Mouse (Mus musculus): Measurements from ENCODE around the gene Snrpa. TPM values are rescaled to one million over a fixed set of nuclear protein-coding genes. Genes with fewer than 3 reads are reported as not detected.
A peak's percentile ranks its signal among the peaks of the same experiment; 100 is the strongest.

The Snrpa gene
- polyA plus RNA-seq, 1 experiment = 228 TPM

- no peaks in the 10 kb centered on the region for H3K9me3 ChIP-seq (replicated peaks; ENCODE audit: control insufficient read depth, insufficient read depth, low read length, poor library complexity, severe bottlenecking)
- no peaks in the 10 kb centered on the region for H3K4me1 ChIP-seq (ENCODE audit: control insufficient read depth, insufficient read depth, low read length)
- no peaks in the 10 kb centered on the region for H3K36me3 ChIP-seq (ENCODE audit: control insufficient read depth, insufficient read depth, low read length, poor library complexity, severe bottlenecking)
- peak within 1 kb of the TSS; percentile 42; the same call in 1 of the 2 replicates for H3K27ac ChIP-seq (ENCODE audit: insufficient read depth, low read length)
- H3K4me3 ChIP-seq (ENCODE audit: low read depth, low read length) = peak within 1 kb of the TSS; percentile 97
- no peaks in the 10 kb centered on the region for H3K27me3 ChIP-seq (ENCODE audit: control insufficient read depth, insufficient read depth, low read length, poor library complexity, severe bottlenecking)
- no peak for TF ChIP-seq CTCF (IDR thresholded peaks at IDR 0.05; ENCODE audit: low read depth, low read length)
- no peak for TF ChIP-seq EP300 (IDR thresholded peaks at IDR 0.05; ENCODE audit: insufficient read depth, low read depth, low read length)
- no peak for TF ChIP-seq POLR2A (IDR thresholded peaks at IDR 0.05; ENCODE audit: insufficient read depth, low read length)
- H3K9ac ChIP-seq (ENCODE audit: low read depth, poor library complexity, severe bottlenecking) = peak within 1 kb of the TSS; percentile 82
Observed at GRCm38 (mm10) chr7:27166614-27167474, 29.2 kb downstream of the Snrpa start, which contains the start of gene Egln2. Gene Egln2 (minus strand): TSS chr7:27166802.

- Histone ChIP-seq H3K4me1 (ENCODE audit: control insufficient read depth, insufficient read depth, low read length) (no peaks in the 10 kb centered on the region), H3K9ac (ENCODE audit: low read depth, poor library complexity, severe bottlenecking) (peak overlapping the region; percentile 82), H3K27me3 (ENCODE audit: control insufficient read depth, insufficient read depth, low read length, poor library complexity, severe bottlenecking) (no peaks in the 10 kb centered on the region), H3K4me3 (ENCODE audit: low read depth, low read length) (peak overlapping the region; percentile 97), H3K9me3 (replicated peaks; ENCODE audit: control insufficient read depth, insufficient read depth, low read length, poor library complexity, severe bottlenecking) (no peaks in the 10 kb centered on the region), H3K27ac (ENCODE audit: insufficient read depth, low read length) (peak overlapping the region; percentile 42; the same call in 1 of the 2 replicates), H3K36me3 (ENCODE audit: control insufficient read depth, insufficient read depth, low read length, poor library complexity, severe bottlenecking) (no peaks in the 10 kb centered on the region)
- TF ChIP-seq CTCF (IDR thresholded peaks at IDR 0.05; ENCODE audit: low read depth, low read length) (no peak), POLR2A (IDR thresholded peaks at IDR 0.05; ENCODE audit: insufficient read depth, low read length) (peak; percentile 14), EP300 (IDR thresholded peaks at IDR 0.05; ENCODE audit: insufficient read depth, low read depth, low read length) (no peak)
Observed at GRCm38 (mm10) chr7:27166229-27166613, 29.9 kb downstream of the Snrpa start.

GRCm38 (mm10) chr7:27165696-27166095 lies 30.4 kb downstream of the Snrpa start:
- no peaks in the 10 kb centered on the region for H3K36me3 ChIP-seq (ENCODE audit: control insufficient read depth, insufficient read depth, low read length, poor library complexity, severe bottlenecking)

DNA sequence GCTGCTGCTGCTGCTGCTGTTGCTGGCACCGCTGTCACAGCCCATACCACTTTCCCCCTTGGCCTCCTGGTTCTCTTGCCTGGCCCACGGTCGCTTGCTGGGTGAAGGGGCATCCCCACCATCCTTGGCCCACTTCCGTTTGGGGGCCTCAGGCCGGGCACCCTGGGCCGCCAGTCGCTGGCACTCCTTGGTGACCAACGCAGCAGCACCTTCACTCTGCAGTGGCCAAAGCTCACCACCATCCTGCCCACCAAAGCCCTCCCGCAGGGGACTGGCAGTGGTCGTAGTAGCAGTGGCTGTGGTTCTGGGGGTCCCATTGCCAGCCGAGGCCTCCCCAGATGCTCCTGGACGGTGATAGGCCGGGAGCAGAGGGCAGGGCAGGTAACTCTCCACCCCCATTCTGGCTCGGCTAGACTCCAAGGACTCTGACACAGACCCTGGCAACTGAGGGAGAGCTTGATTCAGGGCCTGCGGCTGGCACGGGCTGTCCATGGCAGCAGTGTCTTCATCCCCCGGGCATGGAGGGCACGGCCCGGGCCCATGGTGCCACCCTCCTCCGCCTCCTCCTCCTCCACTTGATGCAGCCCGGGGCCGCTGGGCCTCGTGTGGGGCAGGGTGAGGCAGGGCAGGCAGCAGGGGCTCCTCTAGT lies 30.9 kb downstream of the Snrpa start:
- Histone ChIP-seq H3K4me1 (ENCODE audit: control insufficient read depth, insufficient read depth, low read length) (peaks cover 1% of the 10 kb centered on the region), H3K4me3 (ENCODE audit: low read depth, low read length) (peak overlapping the region; percentile 97), H3K36me3 (ENCODE audit: control insufficient read depth, insufficient read depth, low read length, poor library complexity, severe bottlenecking) (no peaks in the 10 kb centered on the region), H3K27ac (ENCODE audit: insufficient read depth, low read length) (no peak overlapping the region), H3K27me3 (ENCODE audit: control insufficient read depth, insufficient read depth, low read length, poor library complexity, severe bottlenecking) (no peaks in the 10 kb centered on the region), H3K9ac (ENCODE audit: low read depth, poor library complexity, severe bottlenecking) (peak overlapping the region; percentile 82), H3K9me3 (replicated peaks; ENCODE audit: control insufficient read depth, insufficient read depth, low read length, poor library complexity, severe bottlenecking) (no peaks in the 10 kb centered on the region)
- TF ChIP-seq CTCF (IDR thresholded peaks at IDR 0.05; ENCODE audit: low read depth, low read length) (no peak), EP300 (IDR thresholded peaks at IDR 0.05; ENCODE audit: insufficient read depth, low read depth, low read length) (no peak), POLR2A (IDR thresholded peaks at IDR 0.05; ENCODE audit: insufficient read depth, low read length) (no peak)

More at GRCm38 (mm10) chr7:27165696-27166095, 30.4 kb downstream of the Snrpa start:
- no peaks in the 10 kb centered on the region for H3K4me1 ChIP-seq (ENCODE audit: control insufficient read depth, insufficient read depth, low read length)
- TF ChIP-seq EP300 (IDR thresholded peaks at IDR 0.05; ENCODE audit: insufficient read depth, low read depth, low read length) = no peak
- no peak for TF ChIP-seq CTCF (IDR thresholded peaks at IDR 0.05; ENCODE audit: low read depth, low read length)
- no peak for TF ChIP-seq POLR2A (IDR thresholded peaks at IDR 0.05; ENCODE audit: insufficient read depth, low read length)
- peak overlapping the region; percentile 97 for H3K4me3 ChIP-seq (ENCODE audit: low read depth, low read length)
- peak overlapping the region; percentile 82 for H3K9ac ChIP-seq (ENCODE audit: low read depth, poor library complexity, severe bottlenecking)
- no peaks in the 10 kb centered on the region for H3K27me3 ChIP-seq (ENCODE audit: control insufficient read depth, insufficient read depth, low read length, poor library complexity, severe bottlenecking)
- no peaks in the 10 kb centered on the region for H3K9me3 ChIP-seq (replicated peaks; ENCODE audit: control insufficient read depth, insufficient read depth, low read length, poor library complexity, severe bottlenecking)
- peak overlapping the region; percentile 42; the same call in 1 of the 2 replicates for H3K27ac ChIP-seq (ENCODE audit: insufficient read depth, low read length)

- Histone ChIP-seq H3K9ac (ENCODE audit: low read depth, poor library complexity, severe bottlenecking) (peak overlapping the region; percentile 82), H3K27ac (ENCODE audit: insufficient read depth, low read length) (no peak overlapping the region), H3K4me1 (ENCODE audit: control insufficient read depth, insufficient read depth, low read length) (peaks cover 2% of the 10 kb centered on the region), H3K27me3 (ENCODE audit: control insufficient read depth, insufficient read depth, low read length, poor library complexity, severe bottlenecking) (no peaks in the 10 kb centered on the region), H3K36me3 (ENCODE audit: control insufficient read depth, insufficient read depth, low read length, poor library complexity, severe bottlenecking) (no peaks in the 10 kb centered on the region), H3K4me3 (ENCODE audit: low read depth, low read length) (peak overlapping the region; percentile 97), H3K9me3 (replicated peaks; ENCODE audit: control insufficient read depth, insufficient read depth, low read length, poor library complexity, severe bottlenecking) (no peaks in the 10 kb centered on the region)
- TF ChIP-seq POLR2A (IDR thresholded peaks at IDR 0.05; ENCODE audit: insufficient read depth, low read length) (no peak), EP300 (IDR thresholded peaks at IDR 0.05; ENCODE audit: insufficient read depth, low read depth, low read length) (no peak), CTCF (IDR thresholded peaks at IDR 0.05; ENCODE audit: low read depth, low read length) (no peak)
Observed at GRCm38 (mm10) chr7:27164112-27164947, 31.7 kb downstream of the Snrpa start.
